Mouse (Mus musculus) lung, postnatal 0 days (tissue): ENCODE results near the gene Vapb.
"Not testable (repeated sequence)": the region's sequence is repeated elsewhere in the genome, so short reads cannot be mapped to it uniquely, and the experiment has no call there.

ENCODE experiments used
- CTCF ChIP-seq: IDR thresholded peaks from 2 replicates; pipeline ENCODE4 v1.5.1; 2016; ENCODE audit warnings: antibody characterized with exemption, mild to moderate bottlenecking
- EP300 ChIP-seq: IDR thresholded peaks from 2 replicates; pipeline ENCODE4 v1.6.1; 2016; ENCODE audit warnings: antibody characterized with exemption, mild to moderate bottlenecking, control low read depth

GRCm38 (mm10) chr2:173707626-173708025, 29.7 kb upstream of the Vapb start:
- TF ChIP-seq CTCF, EP300: not testable (repeated sequence)
